Mouse (Mus musculus) adrenal gland, postnatal 25 days (tissue): ENCODE results near the gene Alad. TPM values are rescaled to one million over a fixed set of nuclear protein-coding genes. Genes with fewer than 3 reads are reported as not detected.

Source experiments
- DNase-seq: peaks from one replicate; pipeline ENCODE4 v3.0.0; 2021; ENCODE audit warnings: mixed read lengths
- total RNA-seq: library from RNA; stranded (reverse); gene quantifications from 2 replicates; pipeline ENCODE4 v1.2.3, GENCODE M21; 2021

The Alad gene
- total RNA-seq, 1 experiment from 2014 or later: 97.7 TPM

DNA sequence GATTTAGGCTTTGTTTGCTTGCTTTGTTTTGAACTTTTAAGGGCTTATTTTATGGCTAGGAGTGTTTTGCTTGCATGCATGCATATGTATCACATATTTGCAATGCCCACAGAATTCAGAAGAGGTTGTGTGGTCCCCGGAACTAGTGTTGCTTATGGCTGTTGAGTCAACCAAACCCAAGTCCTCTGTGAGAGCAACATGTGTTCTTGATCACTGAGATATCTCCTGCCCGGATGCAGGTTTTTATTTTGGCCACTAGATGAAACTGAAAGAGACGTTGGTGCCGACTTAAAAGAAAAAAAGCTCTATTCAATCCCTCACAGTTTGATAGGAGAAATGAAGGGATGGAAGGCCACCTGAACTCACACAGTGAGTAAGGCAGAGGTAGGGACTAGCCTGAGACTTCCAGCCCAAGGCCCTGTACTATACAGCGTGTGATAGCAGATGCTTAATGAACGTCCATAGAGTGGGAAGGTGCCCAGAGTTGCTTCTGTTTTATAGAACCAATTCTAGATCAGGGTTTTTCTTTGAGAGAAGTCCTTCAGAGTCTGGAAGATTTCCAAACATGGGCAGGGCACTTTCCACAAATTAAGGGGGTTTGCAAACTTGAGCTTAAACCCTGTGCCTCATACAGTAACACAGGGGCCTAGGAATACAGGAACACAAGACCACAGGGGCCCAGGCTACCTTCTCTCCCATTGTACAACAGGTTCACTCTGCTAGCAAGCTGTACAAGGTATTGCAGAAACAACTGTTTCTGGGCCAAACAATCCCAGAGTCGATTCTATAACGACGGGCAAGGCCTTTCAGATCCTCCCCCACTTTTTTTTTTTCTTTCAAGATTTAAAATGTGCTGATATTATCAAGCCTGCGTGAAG, 1.9 kb downstream of the Alad start:
- DNase-seq: no peak

DNA sequence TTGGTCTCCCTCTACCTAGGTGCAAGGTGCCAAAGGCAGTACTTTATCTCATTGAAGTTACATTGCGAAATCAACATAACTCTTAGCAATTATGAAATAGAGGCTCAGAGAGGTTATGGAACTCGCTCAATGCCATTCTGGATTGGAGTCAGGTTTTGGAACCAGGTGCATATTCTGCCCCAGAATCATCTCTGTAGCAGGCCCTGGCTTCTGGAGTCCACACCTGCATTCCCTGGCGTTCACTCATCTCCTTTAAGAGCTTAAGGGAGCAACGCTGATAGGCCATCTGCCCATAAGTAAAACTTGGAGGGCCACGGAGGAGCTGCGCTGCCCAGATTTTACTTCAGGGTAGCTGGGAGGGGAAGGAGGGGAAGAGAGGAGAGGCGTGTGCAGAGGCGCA, 2.7 kb downstream of the Alad start:
- no peak for DNase-seq

DNA sequence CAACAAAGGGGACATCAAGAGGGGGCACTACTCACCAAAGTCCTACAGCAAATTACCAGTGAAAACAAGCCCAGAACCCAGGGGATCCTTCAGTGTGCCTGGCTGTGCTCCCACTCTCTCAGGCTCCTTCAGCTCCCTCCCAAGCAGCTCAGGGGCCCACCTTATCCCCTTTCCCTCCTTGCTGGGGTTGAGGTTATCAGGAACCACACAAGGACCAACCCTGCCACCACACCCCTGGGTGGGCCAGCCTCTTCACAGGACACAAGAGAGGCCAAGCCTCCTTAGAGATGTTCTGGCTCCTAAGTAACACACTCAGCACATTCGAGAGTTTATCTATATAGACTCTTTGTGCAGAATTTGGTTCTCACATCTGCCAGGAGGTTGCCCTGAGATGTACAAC, 3.1 kb downstream of the Alad start:
- no peak for DNase-seq

DNA sequence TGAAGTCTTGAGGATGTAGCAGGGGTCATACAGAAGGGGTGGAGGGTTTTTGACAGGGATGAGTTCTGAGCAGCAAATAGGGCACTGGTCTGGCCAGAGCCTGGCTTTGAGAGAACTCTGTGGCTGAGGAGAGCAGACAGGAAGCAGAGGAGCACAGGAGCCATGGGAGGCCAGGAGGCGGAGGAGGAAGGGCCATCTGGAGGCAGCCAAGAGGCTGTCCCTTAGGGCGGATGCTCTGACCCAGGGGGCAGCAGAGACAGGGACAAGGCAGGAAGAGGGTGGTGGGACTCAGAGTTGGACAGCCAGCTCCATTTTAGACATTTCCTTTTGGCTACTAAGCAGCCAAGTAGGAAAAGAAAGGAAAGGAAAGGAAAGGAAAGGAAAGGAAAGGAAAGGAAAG, 3.6 kb downstream of the Alad start:
- no peak for DNase-seq

DNA sequence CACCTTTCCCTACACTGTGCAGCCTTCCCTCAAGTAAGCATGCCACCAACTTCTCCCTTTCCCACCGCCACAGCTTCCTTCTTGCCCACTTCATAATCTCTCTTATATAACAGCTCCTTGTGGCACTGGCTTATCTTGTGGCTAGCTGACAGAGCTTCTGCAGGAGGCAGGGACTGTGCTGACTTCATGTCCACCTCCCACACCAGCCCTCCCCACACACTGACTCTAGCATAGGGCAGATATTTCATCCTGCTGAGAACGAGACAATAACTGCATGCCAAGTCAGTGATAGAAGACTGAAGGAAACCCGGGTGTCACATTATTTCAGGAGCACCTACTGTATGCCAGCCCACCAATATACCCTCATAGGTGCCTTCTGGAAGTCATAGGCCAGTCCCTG, 4.2 kb downstream of the Alad start:
- no peak for DNase-seq

DNA sequence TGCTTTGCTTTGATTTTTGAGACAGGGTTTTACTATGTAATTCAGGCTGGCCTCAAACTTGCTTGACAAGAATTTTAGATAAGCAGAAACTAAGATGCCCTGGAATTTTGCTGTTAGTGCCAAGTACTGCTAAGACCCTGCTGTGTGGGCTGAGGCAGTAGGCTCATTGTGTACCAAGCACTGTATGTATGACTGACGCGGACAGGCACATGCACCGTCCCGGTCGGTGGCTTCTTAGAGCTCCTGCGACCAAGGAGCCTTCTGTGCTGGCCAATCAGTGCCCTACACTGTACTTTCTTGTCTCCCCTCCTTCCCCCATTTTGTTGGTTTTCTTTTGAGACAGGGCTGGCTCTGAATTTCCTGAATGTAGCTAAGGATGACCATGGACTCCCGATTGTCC, 4.7 kb downstream of the Alad start:
- no peak for DNase-seq

DNA sequence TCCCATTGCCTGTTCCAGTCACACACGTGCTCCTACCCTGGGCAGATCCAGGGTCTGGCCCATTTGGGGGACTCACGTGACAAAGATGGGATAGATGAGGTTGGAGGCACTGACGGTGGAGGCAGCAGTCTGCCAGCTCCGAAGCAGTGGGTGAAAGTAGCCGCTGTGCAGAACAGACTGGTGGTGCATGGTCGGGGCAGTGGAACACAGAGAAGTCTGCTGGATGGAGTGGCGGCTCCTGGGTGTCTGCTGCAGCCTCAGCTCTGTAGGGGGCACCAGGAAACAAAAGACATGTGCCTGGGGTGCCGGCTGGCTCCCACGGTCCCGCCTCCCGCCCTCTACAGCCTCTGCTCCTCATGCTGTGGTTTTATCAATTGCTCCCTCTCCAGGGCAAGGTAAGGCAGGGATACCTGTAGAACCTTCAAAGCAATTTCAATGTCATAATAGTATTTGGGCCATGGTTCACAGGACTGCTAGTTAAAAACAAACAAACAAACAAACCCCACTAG, 5.7 kb downstream of the Alad start:
- DNase-seq: no peak

DNA sequence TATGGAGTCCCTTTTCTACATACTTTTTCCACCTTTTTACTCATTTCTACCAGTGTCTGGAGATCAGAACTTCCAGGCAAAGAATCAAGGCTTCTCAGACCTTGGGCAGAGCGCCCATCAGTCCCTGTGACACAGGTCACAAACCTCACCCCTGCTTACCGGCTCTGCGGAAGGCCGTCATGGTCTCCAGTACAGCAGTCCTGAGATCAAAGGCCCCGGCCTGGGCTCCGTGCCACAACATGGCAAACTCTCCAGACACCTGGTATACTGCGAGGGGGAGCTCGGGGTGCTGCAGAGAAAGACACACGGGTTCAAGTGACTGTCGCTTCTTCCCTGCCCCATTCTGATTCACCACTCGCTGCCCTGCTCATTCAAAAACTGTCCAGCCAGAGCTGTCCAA, 9.8 kb downstream of the Alad start:
- peak; percentile 89 for DNase-seq

DNA sequence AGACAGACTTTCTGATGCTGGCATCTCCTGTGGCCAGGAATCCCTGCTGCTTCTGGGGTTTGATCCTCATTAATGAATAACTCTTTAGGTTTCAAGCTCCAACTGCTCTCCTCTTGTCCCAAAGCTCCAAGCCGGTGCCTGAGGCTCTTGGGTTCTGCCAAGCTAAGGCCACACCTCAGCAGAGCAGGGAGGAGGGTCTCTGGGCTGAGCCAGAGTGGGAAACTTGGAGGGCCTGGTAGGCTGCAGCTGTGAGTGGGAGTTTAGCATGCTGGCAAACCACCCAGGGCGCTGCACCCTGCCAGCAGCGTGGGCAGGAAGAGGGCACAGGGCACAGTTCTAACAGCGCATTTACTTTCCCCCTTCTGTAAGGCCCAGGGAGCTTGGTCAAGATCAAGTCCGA, 10.9 kb downstream of the Alad start:
- no peak for DNase-seq

DNA sequence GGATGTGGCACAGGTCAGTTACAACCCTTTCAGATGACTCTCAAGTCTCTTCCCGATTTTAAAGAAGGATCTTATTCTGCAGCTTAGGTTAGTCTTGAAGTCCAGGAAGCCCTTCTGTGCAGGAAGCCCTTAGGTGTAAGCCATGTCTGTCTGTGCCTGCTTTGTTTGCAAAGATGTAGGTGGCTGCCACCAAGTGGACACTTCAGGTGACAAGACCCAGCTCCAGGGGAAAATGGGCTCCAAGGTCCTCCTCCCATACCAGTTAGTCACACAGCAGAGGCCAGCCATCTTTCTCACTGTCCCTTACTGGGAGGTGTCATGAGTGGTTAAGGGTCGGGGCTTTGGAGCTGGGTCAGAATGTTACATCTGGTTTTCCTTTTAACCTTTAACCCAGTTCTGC, 12.9 kb downstream of the Alad start:
- DNase-seq: no peak

DNA sequence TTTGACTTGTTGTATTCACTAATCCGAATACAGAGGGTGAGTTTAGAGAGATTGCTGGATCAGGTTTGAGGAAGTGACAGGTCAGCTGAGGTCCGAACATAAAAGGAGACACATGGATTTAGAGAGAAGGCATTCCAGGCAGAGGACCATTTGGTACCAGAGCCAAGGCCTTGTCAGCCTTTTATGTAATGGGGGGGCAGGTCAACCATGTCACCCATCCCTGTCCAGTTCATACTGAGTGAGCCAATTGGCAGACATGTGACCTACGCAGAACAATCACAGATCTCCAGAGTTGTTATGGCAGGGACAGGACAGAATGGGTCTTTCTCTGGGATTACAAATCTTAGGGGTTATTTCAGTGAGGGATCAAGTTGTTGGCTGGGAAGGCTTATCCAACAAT, 13.7 kb downstream of the Alad start:
- no peak for DNase-seq

DNA sequence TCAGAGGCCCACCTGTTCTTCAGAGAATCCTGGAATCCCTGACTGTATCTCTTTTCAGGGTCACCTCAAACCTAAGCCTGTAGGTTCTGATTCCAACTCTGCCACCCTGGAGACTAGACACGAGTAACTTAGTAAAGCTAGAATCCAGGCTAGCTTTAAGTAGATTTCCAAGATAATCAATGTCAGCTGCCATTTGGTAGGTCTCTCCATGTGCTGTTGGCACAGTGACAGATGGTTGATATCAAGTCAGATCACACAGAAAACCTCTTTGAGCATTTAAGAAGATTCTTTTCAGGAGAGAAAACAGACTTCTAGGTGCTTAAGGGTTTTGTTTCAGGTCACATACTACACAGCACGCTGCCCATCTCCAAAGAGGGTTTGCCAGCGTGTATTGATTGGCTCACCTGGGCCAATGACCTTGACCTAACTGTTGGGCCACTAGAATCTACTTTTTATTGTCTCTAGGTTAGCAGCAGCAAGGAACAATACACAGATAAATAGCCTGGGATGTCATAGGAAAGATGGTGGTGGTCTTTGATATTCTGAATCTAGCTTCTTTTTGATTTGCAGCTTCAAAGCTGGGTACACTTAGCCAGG, 16.2 kb downstream of the Alad start, which contains the start of gene Hdhd3:
Gene Hdhd3 (minus strand): TSS at position 94 of the 597 bp plus-strand sequence.
- no peak for DNase-seq

DNA sequence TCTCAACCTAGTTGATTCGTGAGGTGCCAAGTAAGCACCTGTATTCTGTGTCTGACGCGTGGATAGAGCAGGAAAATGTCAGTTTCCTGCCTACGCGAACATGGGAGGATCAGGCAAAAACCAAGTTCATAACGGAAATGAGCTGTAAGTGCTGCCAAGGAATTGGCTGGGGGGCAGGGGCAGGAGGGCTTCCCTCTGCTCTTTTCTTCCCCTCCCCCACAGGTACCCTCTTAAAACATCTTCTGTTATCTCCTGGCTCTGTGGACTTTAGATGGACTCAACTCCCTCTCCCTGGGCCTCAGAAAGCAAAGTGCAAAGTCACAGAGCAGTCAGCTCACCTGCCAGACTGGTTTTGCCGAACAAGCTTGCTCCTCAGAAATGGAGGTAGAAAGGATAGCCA, 16.7 kb downstream of the Alad start:
- DNase-seq: no peak

DNA sequence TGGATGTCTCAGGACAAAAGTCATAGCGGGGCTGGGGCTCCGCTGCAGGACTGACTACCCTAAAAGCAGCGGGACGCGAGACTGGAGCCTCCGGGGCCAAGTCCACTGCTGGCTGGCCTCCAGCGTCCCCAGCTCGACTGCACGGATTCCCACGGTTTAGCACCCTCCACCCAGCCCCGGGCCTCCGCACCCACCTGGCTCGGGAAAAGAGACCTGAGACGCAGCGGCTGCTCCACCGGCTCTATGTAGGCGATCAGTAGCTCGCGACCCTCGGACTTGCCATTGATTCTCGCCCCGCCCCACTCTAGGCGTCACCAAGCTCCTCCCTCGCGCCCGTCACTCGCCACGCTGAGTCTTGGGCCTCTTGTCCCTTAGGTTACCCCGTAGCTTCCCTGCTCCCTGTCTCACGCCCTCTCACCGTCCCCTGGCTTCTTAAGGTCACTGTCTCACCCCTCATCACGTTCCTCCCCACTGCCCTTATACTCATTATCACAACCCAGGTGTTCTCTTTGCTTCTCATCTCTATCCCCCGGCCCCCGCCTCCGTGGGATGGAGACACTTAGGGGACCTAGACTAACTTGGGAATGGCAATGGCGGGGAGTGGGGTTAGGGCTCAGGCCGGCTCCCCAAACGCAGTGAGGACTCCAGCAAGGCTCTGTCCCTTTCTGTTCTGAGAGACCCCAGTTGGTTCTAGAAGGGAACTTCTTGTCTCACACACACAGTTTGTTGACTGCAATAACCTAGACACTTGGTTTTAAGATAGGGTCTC, 17.6 kb downstream of the Alad start:
- DNase-seq: peak; percentile 89

DNA sequence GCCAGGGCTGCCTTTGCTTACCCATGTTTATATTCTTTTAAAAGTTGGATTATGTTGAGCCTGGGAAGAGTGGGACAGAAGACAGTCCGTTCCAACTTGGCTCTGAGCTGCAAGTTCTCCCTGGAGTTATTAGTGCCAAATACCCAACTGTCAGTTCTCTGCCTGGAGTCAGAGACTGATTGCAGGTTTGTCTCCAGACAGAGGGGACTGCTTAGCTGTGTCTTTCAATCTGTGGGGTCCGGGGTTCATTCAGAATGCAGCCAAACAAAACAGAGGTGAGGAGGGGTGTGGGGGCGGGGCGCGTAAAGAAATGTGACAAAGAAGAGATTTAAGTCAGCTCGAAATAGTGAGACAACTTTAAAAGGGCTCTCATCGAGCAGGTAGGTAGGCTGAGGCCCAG, 18.2 kb downstream of the Alad start:
- DNase-seq: no peak

DNA sequence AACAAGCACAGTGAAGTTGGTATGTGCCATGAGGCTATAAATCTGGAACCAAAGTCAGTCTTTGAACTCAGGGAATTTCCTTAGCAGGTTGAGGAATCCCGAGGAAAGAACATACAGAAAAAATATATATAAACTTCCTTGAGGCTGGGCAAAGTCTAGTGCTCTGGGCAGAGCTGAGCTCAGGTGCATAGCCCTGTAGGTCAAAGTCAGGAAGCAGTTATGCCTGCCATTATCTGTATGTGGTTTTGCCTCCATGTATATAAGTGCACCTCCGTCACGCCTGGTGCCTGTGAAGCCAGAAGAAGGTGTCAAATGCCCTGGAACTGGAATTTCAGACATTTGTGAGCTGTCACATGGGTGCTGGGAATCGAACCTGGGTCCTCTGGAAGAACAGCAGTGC, 18.9 kb downstream of the Alad start:
- no peak for DNase-seq

DNA sequence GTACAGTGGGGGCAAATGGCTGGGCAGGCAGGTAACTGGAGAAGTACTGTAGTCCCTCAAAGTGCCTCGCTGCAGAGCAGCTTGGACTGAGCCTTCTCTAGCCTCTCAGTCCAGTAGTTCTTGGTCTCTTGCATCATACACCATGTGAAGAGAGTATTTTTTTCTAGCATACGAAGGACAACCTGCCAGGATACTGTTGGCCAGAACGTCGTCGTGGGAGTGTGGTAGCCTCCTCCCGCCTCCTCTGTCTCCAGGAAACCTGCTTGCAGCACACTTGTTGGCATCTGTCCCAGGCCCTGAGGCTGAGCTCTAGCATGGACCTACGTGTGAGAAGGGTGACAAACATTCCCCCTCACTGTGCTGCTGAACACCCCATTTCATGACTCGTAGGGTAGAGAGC, 22.9 kb downstream of the Alad start:
- DNase-seq: peak; percentile 67

DNA sequence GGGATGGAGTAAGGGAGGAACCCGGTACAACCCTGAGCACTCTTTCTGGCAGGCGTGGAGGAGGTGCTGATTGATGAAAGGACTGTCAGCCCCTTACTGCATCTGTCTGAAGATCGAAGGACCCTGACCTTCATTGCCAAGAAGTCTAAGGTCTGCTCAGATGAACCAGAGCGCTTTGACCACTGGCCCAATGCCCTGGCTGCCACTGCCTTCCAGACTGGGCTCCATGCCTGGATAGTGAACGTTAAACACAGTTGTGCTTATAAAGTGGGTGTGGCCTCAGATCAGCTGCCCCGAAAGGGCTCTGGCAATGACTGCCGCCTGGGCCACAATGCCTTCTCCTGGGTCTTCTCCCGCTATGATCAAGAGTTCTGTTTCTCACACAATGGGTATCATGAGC, 23.8 kb downstream of the Alad start:
- no peak for DNase-seq

DNA sequence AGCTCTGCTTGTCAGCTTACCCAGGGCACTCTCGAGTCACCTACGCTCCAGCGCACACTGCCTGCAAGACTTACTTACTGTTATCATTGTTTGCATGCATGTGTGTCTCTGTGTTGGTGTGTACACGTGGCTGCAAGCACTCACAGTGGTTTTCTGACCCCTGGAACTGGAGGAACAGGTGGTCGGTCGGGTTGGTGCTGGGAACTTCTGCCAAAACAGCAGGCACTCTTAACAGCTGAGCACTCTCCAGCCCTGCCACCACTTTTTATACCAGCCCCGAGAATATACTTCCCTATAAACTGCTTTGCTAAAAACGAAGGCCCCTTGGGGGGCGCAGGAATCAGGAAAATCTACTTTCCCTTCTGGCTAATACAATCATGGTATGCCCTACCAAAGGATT, 25.5 kb downstream of the Alad start:
- DNase-seq: no peak

DNA sequence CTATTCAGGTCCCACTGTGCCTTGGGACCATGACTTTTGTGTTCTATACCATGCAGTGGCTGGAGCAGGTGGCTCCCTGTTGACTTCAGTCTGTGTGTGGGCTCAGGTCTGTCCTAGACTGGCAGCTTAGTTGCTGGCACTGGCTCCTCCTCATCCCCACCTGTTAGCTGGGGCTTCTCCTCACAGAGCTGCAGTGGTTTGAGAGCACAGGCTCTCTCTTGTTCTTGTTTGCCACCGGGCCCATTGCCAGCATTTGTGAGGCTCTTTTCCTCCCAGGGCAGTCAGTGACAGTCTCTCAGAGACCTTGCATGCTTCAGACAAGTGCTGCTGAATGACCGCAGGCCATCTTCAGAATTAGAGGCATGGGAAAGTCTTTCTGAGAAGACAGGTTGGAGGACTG, 27.0 kb downstream of the Alad start:
- no peak for DNase-seq

DNA sequence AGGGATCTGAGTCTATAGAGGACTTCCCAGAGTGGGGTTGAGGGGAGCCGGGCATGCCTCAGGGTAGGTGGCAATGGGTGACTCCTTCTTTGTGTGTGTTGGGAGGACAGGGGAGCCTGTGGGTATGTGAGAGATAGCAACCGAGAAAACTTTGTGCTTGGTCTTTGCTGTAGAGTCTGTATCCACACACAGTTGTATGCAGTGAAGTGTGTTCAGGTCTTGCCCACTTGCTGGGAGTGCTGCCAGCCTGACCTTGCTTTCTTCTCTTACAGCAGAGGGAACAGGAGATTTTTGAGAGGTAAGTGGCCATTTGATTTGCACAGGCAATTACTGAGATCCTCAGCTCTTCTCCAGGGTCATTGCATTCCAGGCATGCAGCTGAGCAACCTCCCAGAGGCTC, 31.8 kb downstream of the Alad start:
- no peak for DNase-seq

DNA sequence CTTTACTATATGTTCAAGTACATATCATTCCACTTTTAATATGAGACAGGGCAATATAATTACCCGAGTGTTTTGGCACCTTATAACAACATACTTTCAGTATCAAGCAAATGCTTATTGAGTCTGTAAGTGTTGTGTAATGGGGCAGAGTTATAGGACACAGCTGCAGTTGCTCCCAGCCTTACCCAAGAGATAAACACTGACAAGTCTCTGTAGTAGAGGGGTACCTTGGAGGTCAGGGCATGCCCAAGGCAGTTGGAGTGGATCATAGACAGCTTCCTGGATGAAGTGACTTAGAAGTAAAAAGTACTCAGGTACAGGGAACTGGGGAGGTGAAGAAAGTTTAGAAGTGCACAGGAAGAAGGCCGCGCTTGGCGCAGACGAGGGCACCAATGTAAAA, 32.5 kb downstream of the Alad start:
- no peak for DNase-seq

DNA sequence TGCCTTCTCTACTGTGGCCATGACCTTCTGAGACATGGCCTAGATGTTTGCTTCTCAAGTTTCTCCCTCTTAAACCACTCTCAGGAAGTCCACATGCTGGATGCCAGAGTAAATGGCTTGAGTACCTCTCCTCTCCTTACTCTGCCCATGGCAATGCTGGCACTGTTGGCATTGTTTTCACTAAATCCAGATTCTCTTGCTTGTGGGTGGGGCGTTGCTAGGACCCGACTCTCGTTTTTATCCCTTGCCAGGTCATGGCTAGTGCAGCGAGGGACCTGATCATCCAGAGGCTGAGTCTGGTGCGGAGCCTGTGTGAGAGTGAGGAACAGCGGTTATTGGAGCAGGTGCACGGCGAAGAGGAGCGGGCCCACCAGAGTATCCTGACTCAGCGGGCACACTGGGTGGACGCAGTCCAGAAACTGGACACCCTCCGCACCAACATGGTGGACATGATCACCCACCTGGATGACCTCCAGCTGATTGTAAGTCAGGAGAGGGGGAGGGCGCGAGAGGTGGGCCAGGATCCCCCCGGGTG, 33.5 kb downstream of the Alad start:
- no peak for DNase-seq
